Mouse (Mus musculus) limb, embryonic 11.5 days (tissue): ENCODE measurements around the gene Myof. TPM values are rescaled to one million over a fixed set of nuclear protein-coding genes. Genes with fewer than 3 reads are reported as not detected.

Experiments used
- ATAC-seq: fragments of 200-750 bp; cut with Nextera tagmentation; 2 replicates; pipeline ENCODE4 v1.8.0; 2017; ENCODE audit warnings: low read depth; ENCODE audit not compliant: insufficient number of reproducible peaks, low FRiP score, low TSS enrichment
- DNase-seq: peaks from one replicate; pipeline ENCODE4 v3.0.0-alpha.2; 2015; ENCODE audit warnings: low spot score
- H3K27ac ChIP-seq: fragments of 300-500 bp; sonication (generic); replicated peaks from 2 replicates; pipeline ENCODE4 v1.5.1; 2014; ENCODE audit warnings: low read depth, mild to moderate bottlenecking, low read length
- H3K27me3 ChIP-seq: fragments of 300-500 bp; sonication (generic); 2 replicates; pipeline ENCODE4 v1.6.1; 2014; ENCODE audit warnings: mild to moderate bottlenecking, low read length, mixed read lengths; ENCODE audit not compliant: control insufficient read depth, insufficient read depth
- H3K36me3 ChIP-seq: fragments of 300-500 bp; sonication (generic); 2 replicates; pipeline ENCODE4 v1.6.1; 2014; ENCODE audit warnings: mild to moderate bottlenecking, low read length, moderate library complexity, mixed read lengths; ENCODE audit not compliant: control insufficient read depth, insufficient read depth
- H3K4me1 ChIP-seq: fragments of 300-500 bp; sonication (generic); 2 replicates; pipeline ENCODE4 v1.6.1; 2014; ENCODE audit warnings: low read length, mixed read lengths; ENCODE audit not compliant: control insufficient read depth, insufficient read depth
- H3K4me2 ChIP-seq: fragments of 300-500 bp; sonication (generic); 2 replicates; pipeline ENCODE4 v1.6.1; 2014; ENCODE audit warnings: low read depth, mild to moderate bottlenecking, moderate library complexity; ENCODE audit not compliant: severe bottlenecking
- H3K4me3 ChIP-seq: fragments of 300-500 bp; sonication (generic); 2 replicates; pipeline ENCODE4 v1.5.1; 2014; ENCODE audit warnings: low read depth, low read length
- H3K9ac ChIP-seq: fragments of 300-500 bp; sonication (generic); 2 replicates; pipeline ENCODE4 v1.6.1; 2014; ENCODE audit warnings: mild to moderate bottlenecking, low read length
- H3K9me3 ChIP-seq: fragments of 300-500 bp; sonication (generic); 2 replicates; pipeline ENCODE4 v1.6.1; 2016; ENCODE audit warnings: low read length; ENCODE audit not compliant: control insufficient read depth
- WGBS: fragments of 180-500 bp; shearing (Covaris S2); extraction: QIAGEN DNeasy Blood & Tissue Kit; methylation state at CpG from one replicate; pipeline ENCODE4 v1.1.7; 2014; 5-methylcytosine and 5-hydroxymethylcytosine counted together
- polyA plus RNA-seq: library from polyadenylated mRNA; unstranded; fragments of >200 nt; fragmentation: Nextera tagmentation; extraction: Ambion mirVana; gene quantifications from 2 replicates; pipeline ENCODE4 v1.2.1, GENCODE M21; 2014

The Myof gene
- 3.1 and 4.0 TPM in 2 replicates for polyA plus RNA-seq

DNA sequence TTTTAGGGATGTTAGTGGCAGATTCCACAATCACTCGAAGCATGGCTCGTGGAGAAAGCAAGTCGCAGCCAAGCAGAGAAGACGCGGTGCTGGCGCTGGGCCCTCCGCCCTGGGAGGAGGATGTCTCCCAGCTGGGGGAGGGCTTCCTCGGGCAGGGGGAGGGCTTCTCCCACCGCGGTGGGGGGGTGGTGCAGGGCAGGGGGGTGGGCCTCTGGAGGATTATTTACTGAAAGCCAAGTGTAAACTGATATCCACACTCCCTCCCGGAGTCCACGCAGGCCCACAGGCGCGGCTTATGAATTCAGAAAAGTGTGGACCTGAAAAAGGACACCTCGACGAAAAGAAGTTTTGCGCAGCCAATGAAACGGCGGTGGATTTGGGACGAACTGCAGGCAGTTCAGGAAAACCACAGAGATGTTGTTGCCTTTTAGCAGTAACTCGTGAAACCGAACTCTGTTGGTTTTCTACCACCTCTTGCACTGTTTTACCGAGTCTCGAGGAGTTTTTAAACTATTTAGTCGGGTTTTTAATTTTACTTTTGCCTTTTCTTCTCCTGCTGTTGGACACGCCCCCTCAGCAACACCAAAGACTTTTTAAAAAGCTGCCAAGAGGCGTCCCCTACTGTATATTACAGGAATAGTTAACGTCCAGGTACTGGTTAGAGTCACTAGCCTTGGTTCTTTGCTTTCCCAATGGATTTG is at the start of gene Myof:
Myof (minus strand) TSS at position 297 of the 701 bp plus-strand sequence.
- 0 out of 2 replicates have a peak, but pooled peaks cover 4% of the 10 kb centered on the region for H3K4me1 ChIP-seq
- ATAC-seq (peak; percentile 80; the same call in 1 of the 2 replicates), DNase-seq (peak; percentile 71)
- no peaks in the 10 kb centered on the region for H3K9me3 ChIP-seq
- WGBS: under 1% methylated on average over 28 of the region's 28 CpGs
- H3K4me3 ChIP-seq: peak within 1 kb of the TSS; percentile 35
- H3K9ac ChIP-seq: peak within 1 kb of the TSS; percentile 60
- H3K4me2 ChIP-seq: peak within 1 kb of the TSS; percentile 54
- H3K27me3 ChIP-seq: peaks cover 5% of the 10 kb centered on the region; the same call in 1 of the 2 replicates
- H3K27ac ChIP-seq: no peak within 1 kb of the TSS
- H3K36me3 ChIP-seq: no peaks in the 10 kb centered on the region

DNA sequence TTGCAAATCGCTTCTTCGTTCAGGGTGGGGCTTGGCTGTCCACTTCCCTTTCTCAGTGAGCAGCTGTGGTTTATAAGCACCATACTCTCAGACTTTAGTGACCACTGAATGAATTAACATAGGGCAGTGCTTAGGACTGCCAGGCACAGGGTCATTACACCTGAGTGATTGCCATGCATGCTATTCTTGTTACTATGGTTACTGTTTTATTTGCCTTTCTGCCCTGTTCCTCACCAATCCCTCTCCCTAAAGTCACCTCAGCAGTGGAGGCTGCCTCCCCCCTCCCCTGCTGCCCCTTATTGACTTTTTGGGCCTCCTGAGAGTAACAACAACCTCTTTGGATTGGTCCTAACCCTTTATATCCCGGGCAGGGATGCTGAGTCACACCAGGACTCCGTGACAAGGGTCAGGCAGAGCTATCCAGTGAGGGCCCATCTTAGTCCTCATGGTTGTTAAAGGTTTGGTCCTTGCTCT is 48.2 kb upstream of the Myof start:
- no peak for DNase-seq
- Histone ChIP-seq H3K9ac (no peak overlapping the region), H3K27me3 (peaks cover 10% of the 10 kb centered on the region), H3K4me2 (no peak overlapping the region), H3K4me1 (no peaks in the 10 kb centered on the region), H3K36me3 (no peaks in the 10 kb centered on the region), H3K27ac (no peak overlapping the region), H3K4me3 (no peak overlapping the region), H3K9me3 (no peaks in the 10 kb centered on the region)
- 48% methylated on average over 4 of the region's 4 CpGs for WGBS
- ATAC-seq: no peak

DNA sequence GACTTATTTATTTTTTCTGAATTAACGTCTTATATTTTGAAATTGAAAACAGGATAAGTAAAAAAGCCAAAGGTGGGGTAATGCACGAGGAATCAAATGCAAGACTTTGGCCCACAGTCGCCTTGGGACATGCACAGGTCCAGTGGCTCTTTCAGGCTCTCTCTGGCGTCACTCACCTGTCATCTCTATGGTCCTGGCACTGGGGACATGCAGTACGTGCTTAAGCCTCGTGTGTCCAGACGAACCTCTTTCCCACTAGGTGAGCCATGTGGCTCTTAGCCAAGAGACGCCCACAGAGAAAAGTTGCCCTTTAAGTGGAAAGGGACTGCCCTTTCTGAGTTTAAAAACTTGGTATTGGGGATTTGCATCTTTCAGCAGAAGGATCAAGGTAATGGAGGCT is 46.0 kb upstream of the Myof start:
- no peak overlapping the region for H3K4me2 ChIP-seq
- no peak for ATAC-seq
- H3K27ac ChIP-seq: no peak overlapping the region
- H3K9me3 ChIP-seq: no peaks in the 10 kb centered on the region
- 82% methylated on average over 8 of the region's 8 CpGs for WGBS
- H3K4me1 ChIP-seq: no peaks in the 10 kb centered on the region
- no peak overlapping the region for H3K4me3 ChIP-seq
- no peak overlapping the region for H3K9ac ChIP-seq
- no peak for DNase-seq
- H3K27me3 ChIP-seq: no peaks in the 10 kb centered on the region
- H3K36me3 ChIP-seq: no peaks in the 10 kb centered on the region

DNA sequence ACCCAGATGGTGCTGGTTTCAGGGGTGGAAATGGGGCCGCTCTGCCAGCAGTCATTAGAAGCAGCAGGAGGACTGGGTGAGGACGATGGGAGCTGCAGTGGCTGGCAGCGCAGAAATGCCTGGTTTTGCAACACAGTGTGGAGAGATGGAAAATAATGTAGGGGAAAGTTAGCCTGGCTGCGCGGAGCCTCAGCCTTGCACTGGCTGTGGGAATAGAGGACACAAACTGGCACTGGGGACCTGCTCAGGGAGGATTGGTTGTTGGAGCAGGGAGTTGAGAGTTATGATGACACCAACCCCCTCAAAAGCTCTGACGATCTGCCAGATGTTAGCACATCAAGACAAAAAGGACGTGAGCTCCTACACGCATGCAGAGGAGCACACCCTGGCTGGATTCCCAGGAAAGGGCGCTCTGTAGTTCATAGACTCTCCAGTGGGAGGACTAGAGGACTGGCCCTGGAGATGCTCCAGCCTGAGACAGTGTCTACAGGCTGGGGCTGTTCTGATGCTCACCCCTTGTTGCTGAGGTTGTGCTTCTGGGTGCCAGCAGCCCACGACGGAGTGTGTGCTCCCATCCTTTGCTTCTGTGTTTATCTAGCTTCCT is 43.7 kb upstream of the Myof start:
- no peak overlapping the region for H3K4me3 ChIP-seq
- DNase-seq (no peak), ATAC-seq (no peak)
- no peak overlapping the region for H3K9ac ChIP-seq
- H3K4me1 ChIP-seq: no peaks in the 10 kb centered on the region
- H3K27me3 ChIP-seq: no peaks in the 10 kb centered on the region
- H3K27ac ChIP-seq: no peak overlapping the region
- WGBS: 65% methylated on average over 11 of the region's 11 CpGs
- no peak overlapping the region for H3K4me2 ChIP-seq
- H3K9me3 ChIP-seq: no peaks in the 10 kb centered on the region
- no peaks in the 10 kb centered on the region for H3K36me3 ChIP-seq

DNA sequence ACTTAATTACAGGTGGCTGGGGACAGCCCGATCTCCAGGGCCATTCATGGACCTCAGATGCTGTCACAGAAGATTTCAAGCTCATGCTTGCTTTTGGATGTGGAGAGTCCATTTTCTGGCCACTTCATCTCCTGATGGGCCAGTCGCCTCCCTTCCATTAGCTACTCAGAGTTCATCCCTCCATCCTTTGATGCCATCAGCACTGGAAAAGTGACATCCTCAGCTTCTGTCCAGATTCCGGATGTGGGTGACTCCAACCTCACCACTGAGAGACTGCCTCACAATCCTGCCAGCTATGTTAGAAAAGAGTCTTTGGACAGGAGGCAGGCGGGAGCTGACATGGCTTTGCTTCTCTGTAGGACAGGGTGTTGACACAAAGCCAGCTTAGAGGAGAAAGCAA is 42.5 kb upstream of the Myof start:
- H3K4me2 ChIP-seq: no peak overlapping the region
- no peak for ATAC-seq

DNA sequence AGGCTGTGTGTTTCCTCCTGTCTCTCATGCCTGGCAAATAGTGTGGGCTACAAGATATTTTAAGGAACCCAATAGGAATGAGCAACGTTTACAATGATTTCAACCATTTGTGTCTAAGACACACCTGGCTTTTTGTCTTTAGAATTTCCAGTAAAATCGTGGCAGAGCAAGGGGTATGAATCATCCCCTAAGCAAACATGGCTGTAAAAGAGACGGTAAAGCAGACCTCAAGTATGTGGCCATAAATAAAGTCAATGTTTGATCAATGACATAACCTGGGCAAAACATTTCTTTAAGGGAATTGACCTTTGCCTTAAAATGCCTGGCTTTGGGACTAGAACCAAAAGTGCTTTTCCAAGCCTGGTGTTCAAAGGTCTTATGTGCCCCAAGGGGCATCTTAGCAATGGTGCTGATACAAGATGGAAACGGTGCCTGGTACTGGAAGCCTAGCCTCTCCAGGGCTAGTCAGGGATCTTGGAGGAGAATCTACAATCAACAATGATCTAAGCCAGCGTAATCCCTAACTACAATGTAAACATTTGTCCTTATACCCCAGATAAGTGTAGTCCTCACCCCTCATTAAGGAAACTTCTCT is 39.7 kb upstream of the Myof start:
- no peaks in the 10 kb centered on the region for H3K4me1 ChIP-seq
- H3K27me3 ChIP-seq: no peaks in the 10 kb centered on the region
- ATAC-seq: no peak
- 71% methylated on average over 5 of the region's 5 CpGs for WGBS
- no peak overlapping the region for H3K27ac ChIP-seq
- H3K9ac ChIP-seq: no peak overlapping the region
- H3K4me2 ChIP-seq: no peak overlapping the region
- H3K36me3 ChIP-seq: no peaks in the 10 kb centered on the region
- DNase-seq: no peak
- no peak overlapping the region for H3K4me3 ChIP-seq
- H3K9me3 ChIP-seq: no peaks in the 10 kb centered on the region

More for the DNA sequence above, 42.5 kb upstream of the Myof start:
- Histone ChIP-seq H3K4me1 (no peaks in the 10 kb centered on the region), H3K9ac (no peak overlapping the region), H3K27ac (no peak overlapping the region), H3K4me3 (no peak overlapping the region), H3K27me3 (no peaks in the 10 kb centered on the region), H3K36me3 (no peaks in the 10 kb centered on the region), H3K9me3 (no peaks in the 10 kb centered on the region)
- 88% methylated on average over 4 of the region's 4 CpGs for WGBS
- no peak for DNase-seq

DNA sequence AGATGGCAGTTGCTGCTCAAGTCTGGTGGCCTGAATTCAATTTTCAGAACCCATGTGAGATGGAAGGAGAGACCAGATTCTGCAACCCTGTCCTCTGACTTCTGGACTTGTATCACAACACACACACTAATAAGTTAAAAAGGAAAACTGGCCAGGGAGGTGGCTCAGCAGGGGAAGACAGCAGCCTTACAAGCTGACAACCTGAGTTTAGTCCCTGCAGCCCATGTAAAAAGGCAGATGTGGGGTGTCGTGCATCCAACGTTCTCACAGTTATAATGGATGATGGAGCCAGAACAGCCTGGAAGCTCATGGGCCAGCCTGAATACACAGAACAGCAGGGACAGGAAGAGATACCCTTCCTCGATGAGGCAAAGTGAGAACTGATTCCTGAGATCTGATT is 38.0 kb upstream of the Myof start:
- H3K36me3 ChIP-seq: no peaks in the 10 kb centered on the region
- no peak overlapping the region for H3K27ac ChIP-seq
- H3K4me3 ChIP-seq: no peak overlapping the region
- 74% methylated on average over 3 of the region's 3 CpGs for WGBS
- H3K4me1 ChIP-seq: no peaks in the 10 kb centered on the region
- DNase-seq: no peak
- no peak for ATAC-seq
- H3K27me3 ChIP-seq: no peaks in the 10 kb centered on the region
- no peak overlapping the region for H3K4me2 ChIP-seq
- H3K9me3 ChIP-seq: no peaks in the 10 kb centered on the region
- H3K9ac ChIP-seq: no peak overlapping the region

DNA sequence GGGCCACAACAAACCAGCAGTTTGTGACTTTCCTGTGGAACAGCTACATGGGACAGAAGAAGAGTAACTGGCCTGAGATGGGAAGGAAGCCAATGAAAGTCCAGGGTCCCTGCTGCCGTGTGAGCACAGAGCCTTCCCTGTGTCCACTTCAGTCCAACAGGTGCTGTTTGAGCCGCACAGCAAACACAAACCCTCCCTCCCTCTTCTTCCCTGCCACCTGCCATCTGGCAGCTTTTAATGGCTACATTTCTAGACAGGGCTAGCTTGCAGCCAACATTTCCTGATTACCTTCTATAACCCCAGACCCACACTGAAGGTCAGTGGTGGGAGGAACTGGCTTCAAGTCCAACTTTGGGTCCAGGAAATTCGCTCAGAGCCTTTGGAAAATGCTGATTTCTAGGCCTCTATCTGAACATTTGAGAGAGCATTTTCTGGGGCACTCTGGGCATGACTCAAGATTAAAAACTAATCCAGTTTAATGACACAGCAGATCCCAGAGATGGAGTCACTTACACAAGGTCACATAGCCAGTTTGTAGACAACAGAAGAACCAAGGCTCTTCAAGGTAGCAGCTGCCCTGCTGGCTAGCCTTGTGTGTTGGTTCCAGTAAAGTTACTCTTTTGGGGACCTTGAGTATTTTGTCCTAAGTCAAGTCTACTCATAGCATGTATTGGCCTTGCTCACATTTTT is 34.6 kb upstream of the Myof start:
- no peaks in the 10 kb centered on the region for H3K36me3 ChIP-seq
- no peak overlapping the region for H3K9ac ChIP-seq
- H3K4me2 ChIP-seq: no peak overlapping the region
- H3K27ac ChIP-seq: no peak overlapping the region
- no peaks in the 10 kb centered on the region for H3K9me3 ChIP-seq
- H3K4me1 ChIP-seq: no peaks in the 10 kb centered on the region
- no peak for DNase-seq
- H3K27me3 ChIP-seq: no peaks in the 10 kb centered on the region
- 66% methylated on average over 3 of the region's 3 CpGs for WGBS
- no peak for ATAC-seq
- no peak overlapping the region for H3K4me3 ChIP-seq
